In genomic region chr15:27810793-27811488, GRCm38 (mm10) we compare ENCODE assay signal across 10 mouse cellular contexts.
A peak's percentile ranks its signal among the peaks of the same experiment; 100 is the strongest.
DNase-seq lines count a peak whose midpoint lies in the region; ATAC-seq and TF ChIP-seq lines count a peak whose summit lies in the region.
"Had no signal": no experiment of that assay in that cellular context is flagged by ENCODE, and none has a peak within 500 bp of the region (broad histone marks: within the 10 kb centered on the region; RNA-seq: fewer than 3 reads in every experiment).

No protein-coding gene starts in this region.

- no peak overlapping the region for H3K4me3 ChIP-seq in kidney, postnatal 0 days (replicated peaks; ENCODE audit: low read depth, low read length)
- H3K4me3 ChIP-seq in embryonic facial prominence, embryonic 14.5 days (ENCODE audit: low read depth, low read length), result no peak overlapping the region
- no peak overlapping the region for H3K4me3 ChIP-seq in hindbrain, embryonic 13.5 days
- no peak overlapping the region for H3K4me3 ChIP-seq in midbrain, embryonic 16.5 days (ENCODE audit: low read depth, low read length)

- DNase-seq in kidney, postnatal 0 days (ENCODE audit: low spot score), result no peak
- DNase-seq in kidney, postnatal 36 days, result no peak
- peak; percentile 74 for DNase-seq in embryonic facial prominence, embryonic 14.5 days (ENCODE audit: low spot score)
- DNase-seq in left cerebral cortex, adult 11 months (ENCODE audit: low spot score), result no peak
- DNase-seq in cerebellum, postnatal 36 days, result no peak
- DNase-seq in cerebellum, postnatal 14 days, result no peak
- DNase-seq: thymus, postnatal 36 days had no signal

- H3K27ac ChIP-seq in kidney, postnatal 0 days, result peak overlapping the region; percentile 19; the same call in 1 of the 2 replicates
- peak overlapping the region; percentile 75 for H3K27ac ChIP-seq in embryonic facial prominence, embryonic 14.5 days (replicated peaks; ENCODE audit: low read depth, low read length)
- H3K27ac ChIP-seq in hindbrain, embryonic 13.5 days, result peak overlapping the region; percentile 53; the same call in 1 of the 2 replicates
- peak overlapping the region; percentile 61 for H3K27ac ChIP-seq in midbrain, embryonic 16.5 days (ENCODE audit: low read length)
- H3K27ac ChIP-seq: liver, embryonic 14.5 days had no signal

- no peak for ATAC-seq in kidney, postnatal 0 days (replicated peaks; ENCODE audit: low FRiP score, low read depth)
- ATAC-seq in embryonic facial prominence, embryonic 14.5 days (ENCODE audit: low read depth), result peak; percentile 64
- no peak for ATAC-seq in hindbrain, embryonic 13.5 days (ENCODE audit: low FRiP score)
- ATAC-seq in midbrain, embryonic 16.5 days, result peak; percentile 83

- H3K27me3 ChIP-seq in kidney, postnatal 0 days (ENCODE audit: insufficient read depth, low read length), result no peaks in the 10 kb centered on the region
- no peaks in the 10 kb centered on the region for H3K27me3 ChIP-seq in embryonic facial prominence, embryonic 14.5 days (replicated peaks; ENCODE audit: control insufficient read depth, insufficient read depth, low read length)
- no peaks in the 10 kb centered on the region for H3K27me3 ChIP-seq in hindbrain, embryonic 13.5 days
- no peaks in the 10 kb centered on the region for H3K27me3 ChIP-seq in midbrain, embryonic 16.5 days (ENCODE audit: control insufficient read depth, insufficient read depth, low read depth, low read length)

- H3K36me3 ChIP-seq in kidney, postnatal 0 days (ENCODE audit: insufficient read depth, low read length), result peaks cover 26% of the 10 kb centered on the region
- peaks cover 28% of the 10 kb centered on the region for H3K36me3 ChIP-seq in embryonic facial prominence, embryonic 14.5 days (ENCODE audit: control insufficient read depth, insufficient read depth, low read length)
- peaks cover 62% of the 10 kb centered on the region for H3K36me3 ChIP-seq in hindbrain, embryonic 13.5 days
- H3K36me3 ChIP-seq in midbrain, embryonic 16.5 days (ENCODE audit: control insufficient read depth, insufficient read depth, low read length), result peaks cover 17% of the 10 kb centered on the region

- H3K9me3 ChIP-seq in kidney, postnatal 0 days (replicated peaks; ENCODE audit: low read length), result no peaks in the 10 kb centered on the region
- H3K9me3 ChIP-seq in embryonic facial prominence, embryonic 14.5 days (ENCODE audit: control insufficient read depth, low read length), result no peaks in the 10 kb centered on the region
- no peaks in the 10 kb centered on the region for H3K9me3 ChIP-seq in hindbrain, embryonic 13.5 days
- H3K9me3 ChIP-seq in midbrain, embryonic 16.5 days (replicated peaks; ENCODE audit: control insufficient read depth, low read length, poor library complexity, severe bottlenecking), result no peaks in the 10 kb centered on the region

- H3K9ac ChIP-seq in kidney, postnatal 0 days (ENCODE audit: low read depth, low read length), result no peak overlapping the region
- H3K9ac ChIP-seq in embryonic facial prominence, embryonic 14.5 days (ENCODE audit: low read depth, low read length), result no peak overlapping the region
- H3K9ac ChIP-seq in hindbrain, embryonic 13.5 days, result no peak overlapping the region
- no peak overlapping the region for H3K9ac ChIP-seq in midbrain, embryonic 16.5 days (ENCODE audit: low read depth, low read length)
- H3K9ac ChIP-seq: liver, embryonic 14.5 days had no signal

- TF ChIP-seq CTCF in kidney, postnatal 0 days (IDR thresholded peaks at IDR 0.05; ENCODE audit: low read depth), result no peak

- 76% methylated on average over 12 of the region's 12 CpGs for WGBS in kidney, postnatal 0 days
- WGBS in embryonic facial prominence, embryonic 14.5 days, result 42% methylated on average over 12 of the region's 12 CpGs
- 56% methylated on average over 12 of the region's 12 CpGs for WGBS in hindbrain, embryonic 13.5 days
- WGBS in midbrain, embryonic 16.5 days, result 33% methylated on average over 12 of the region's 12 CpGs

- H3K4me2 ChIP-seq in kidney, postnatal 0 days (ENCODE audit: low read length), result no peak overlapping the region
- no peak overlapping the region for H3K4me2 ChIP-seq in embryonic facial prominence, embryonic 14.5 days (ENCODE audit: low read depth, low read length)
- H3K4me2 ChIP-seq in hindbrain, embryonic 13.5 days, result no peak overlapping the region
- H3K4me2 ChIP-seq in midbrain, embryonic 16.5 days (ENCODE audit: low read length), result no peak overlapping the region

- H3K4me1 ChIP-seq in kidney, postnatal 0 days (replicated peaks; ENCODE audit: insufficient read depth, low read length), result no peaks in the 10 kb centered on the region
- peaks cover 61% of the 10 kb centered on the region for H3K4me1 ChIP-seq in embryonic facial prominence, embryonic 14.5 days (ENCODE audit: control insufficient read depth, insufficient read depth, low read length)
- peaks cover 40% of the 10 kb centered on the region for H3K4me1 ChIP-seq in hindbrain, embryonic 13.5 days (replicated peaks)
- peaks cover 8% of the 10 kb centered on the region; the same call in 1 of the 2 replicates for H3K4me1 ChIP-seq in midbrain, embryonic 16.5 days (ENCODE audit: control insufficient read depth, insufficient read depth, low read length)

Comparison
In these comparisons a context has a peak if more than half of its experiments do, and no peak if none do; other contexts are left out.
1. ATAC-seq: peak in embryonic facial prominence, embryonic 14.5 days (single experiment) and midbrain, embryonic 16.5 days (single experiment); none in kidney, postnatal 0 days (single experiment) and hindbrain, embryonic 13.5 days (single experiment).
2. H3K27ac ChIP-seq: peak in every context shown above with its lines; median percentile 75 in embryonic facial prominence, embryonic 14.5 days; 61 in midbrain, embryonic 16.5 days; 53 in hindbrain, embryonic 13.5 days; 19 in kidney, postnatal 0 days.